Mouse (Mus musculus) small intestine, adult 2 months (tissue): ENCODE measurements around the gene Asah2. TPM values are rescaled to one million over a fixed set of nuclear protein-coding genes. Genes with fewer than 3 reads are reported as not detected.

ENCODE experiments used
- H3K27ac ChIP-seq: fragments of 200-500 bp; 2 replicates; pipeline ENCODE4 v1.5.1; 2012; ENCODE audit warnings: low read depth, low read length, control low read depth, inconsistent platforms; ENCODE audit not compliant: insufficient read depth
- H3K27me3 ChIP-seq: fragments of 200-500 bp; 2 replicates; pipeline ENCODE4 v1.6.1; 2012; ENCODE audit warnings: mild to moderate bottlenecking, moderate library complexity, low read length, inconsistent platforms; ENCODE audit not compliant: control insufficient read depth, insufficient read depth
- H3K36me3 ChIP-seq: fragments of 200-500 bp; 2 replicates; pipeline ENCODE4 v1.6.1; 2012; ENCODE audit warnings: mild to moderate bottlenecking, low read length, control low read depth, inconsistent platforms; ENCODE audit not compliant: control insufficient read depth, insufficient read depth
- H3K4me1 ChIP-seq: fragments of 200-500 bp; 2 replicates; pipeline ENCODE4 v1.6.1; 2012; ENCODE audit warnings: low read length, inconsistent platforms, mixed read lengths; ENCODE audit not compliant: control insufficient read depth, insufficient read depth, insufficient read length
- H3K4me3 ChIP-seq: fragments of 200-500 bp; 2 replicates; pipeline ENCODE4 v1.5.1; 2012; ENCODE audit warnings: low read depth, mild to moderate bottlenecking, control low read depth, inconsistent platforms, low read length, moderate library complexity
- CTCF ChIP-seq: fragments of 200-500 bp; IDR thresholded peaks from 2 replicates; pipeline ENCODE4 v1.5.1; 2012; ENCODE audit warnings: low read depth, mild to moderate bottlenecking, control low read depth, inconsistent platforms, low read length, moderate library complexity, mixed read lengths; ENCODE audit not compliant: insufficient replicate concordance, insufficient read length; ENCODE audit errors: extremely low read depth
- POLR2A ChIP-seq: fragments of 200-500 bp; IDR thresholded peaks from 2 replicates; pipeline ENCODE4 v1.6.1; 2012; ENCODE audit warnings: low read depth, mild to moderate bottlenecking, control low read depth, inconsistent platforms, low read length, moderate library complexity
- WGBS: fragments of 180-500 bp; shearing (Covaris S2); methylation state at CpG from one replicate; pipeline ENCODE4 v1.1.7; 2018; 5-methylcytosine and 5-hydroxymethylcytosine counted together
- polyA plus RNA-seq: library from polyadenylated mRNA; depleted of rRNA; stranded (reverse); fragments of >200 nt; gene quantifications from 2 replicates; pipeline ENCODE4 v1.2.3, GENCODE M21; 2012; rRNA removed

Asah2 gene
- 34.6 and 217 TPM in 2 replicates for polyA plus RNA-seq

GRCm38 (mm10) chr19:32107771-32108306 is at the start of gene Asah2:
Asah2 (minus strand) TSS chr19:32108211.
- peak within 1 kb of the TSS; percentile 99 for H3K4me3 ChIP-seq
- H3K36me3 ChIP-seq = no peaks in the 10 kb centered on the region
- no peaks in the 10 kb centered on the region for H3K27me3 ChIP-seq
- TF ChIP-seq CTCF (no peak), POLR2A (peak; percentile 75)
- peak within 1 kb of the TSS; percentile 99 for H3K27ac ChIP-seq
- H3K4me1 ChIP-seq = peaks cover 11% of the 10 kb centered on the region
- under 1% methylated on average over 28 of the region's 28 CpGs for WGBS

GRCm38 (mm10) chr19:32157045-32157444 is 49.0 kb upstream of the Asah2 start:
- 36% methylated on average over 6 of the region's 6 CpGs for WGBS

GRCm38 (mm10) chr19:32152529-32152928 is 44.5 kb upstream of the Asah2 start:
- 64% methylated on average over 6 of the region's 6 CpGs for WGBS
- Histone ChIP-seq H3K36me3 (no peaks in the 10 kb centered on the region), H3K27ac (no peak overlapping the region), H3K27me3 (no peaks in the 10 kb centered on the region), H3K4me3 (no peak overlapping the region), H3K4me1 (peaks cover 10% of the 10 kb centered on the region; the same call in 1 of the 2 replicates)
- TF ChIP-seq CTCF = no peak
- no peak for TF ChIP-seq POLR2A

More at GRCm38 (mm10) chr19:32157045-32157444, 49.0 kb upstream of the Asah2 start:
- H3K4me1 ChIP-seq = peaks cover 10% of the 10 kb centered on the region; the same call in 1 of the 2 replicates
- peak overlapping the region; percentile 70 for H3K27ac ChIP-seq
- no peak for TF ChIP-seq POLR2A
- no peak for TF ChIP-seq CTCF
- H3K27me3 ChIP-seq = no peaks in the 10 kb centered on the region
- peaks cover 11% of the 10 kb centered on the region for H3K36me3 ChIP-seq
- no peak overlapping the region for H3K4me3 ChIP-seq

GRCm38 (mm10) chr19:32148710-32149109 is 40.7 kb upstream of the Asah2 start:
- Histone ChIP-seq H3K36me3 (no peaks in the 10 kb centered on the region; the same call in 1 of the 2 replicates), H3K27me3 (no peaks in the 10 kb centered on the region), H3K27ac (no peak overlapping the region), H3K4me1 (no peaks in the 10 kb centered on the region), H3K4me3 (no peak overlapping the region)
- 72% methylated on average over 5 of the region's 5 CpGs for WGBS
- TF ChIP-seq POLR2A (no peak), CTCF (no peak)

- 83% methylated on average over 6 of the region's 6 CpGs for WGBS
- TF ChIP-seq POLR2A = no peak
- TF ChIP-seq CTCF = no peak
- Histone ChIP-seq H3K4me1 (peaks cover 3% of the 10 kb centered on the region; the same call in 1 of the 2 replicates), H3K4me3 (no peak overlapping the region), H3K27ac (no peak overlapping the region), H3K36me3 (peaks cover 3% of the 10 kb centered on the region), H3K27me3 (no peaks in the 10 kb centered on the region)
These were observed 34.4 kb upstream of the Asah2 start for GRCm38 (mm10) chr19:32142383-32142782.

- WGBS = 74% methylated on average over 14 of the region's 14 CpGs
- Histone ChIP-seq H3K4me1 (peaks cover 10% of the 10 kb centered on the region; the same call in 1 of the 2 replicates), H3K27ac (no peak overlapping the region), H3K27me3 (no peaks in the 10 kb centered on the region), H3K4me3 (no peak overlapping the region), H3K36me3 (peaks cover 3% of the 10 kb centered on the region; the same call in 1 of the 2 replicates)
- TF ChIP-seq CTCF = no peak
- no peak for TF ChIP-seq POLR2A
These were observed 30.5 kb upstream of the Asah2 start for GRCm38 (mm10) chr19:32138361-32139088.

- 84% methylated on average over 5 of the region's 5 CpGs for WGBS
These were observed 29.9 kb upstream of the Asah2 start for GRCm38 (mm10) chr19:32137904-32138303.

More at GRCm38 (mm10) chr19:32137904-32138303, 29.9 kb upstream of the Asah2 start:
- Histone ChIP-seq H3K4me3 (no peak overlapping the region), H3K27me3 (no peaks in the 10 kb centered on the region), H3K36me3 (peaks cover 3% of the 10 kb centered on the region; the same call in 1 of the 2 replicates), H3K27ac (no peak overlapping the region), H3K4me1 (peaks cover 10% of the 10 kb centered on the region; the same call in 1 of the 2 replicates)
- TF ChIP-seq CTCF (no peak), POLR2A (no peak)
